Mouse (Mus musculus) liver, embryonic 11.5 days (tissue): ENCODE data around the gene Ebp. TPM values are rescaled to one million over a fixed set of nuclear protein-coding genes. Genes with fewer than 3 reads are reported as not detected.

Experiments used
- ATAC-seq: fragments of 200-750 bp; cut with Nextera tagmentation; replicated peaks from 2 replicates; pipeline ENCODE4 v1.8.0; 2017; ENCODE audit warnings: moderate number of reproducible peaks, mild to moderate bottlenecking, moderate TSS enrichment, moderate library complexity; ENCODE audit not compliant: low FRiP score
- DNase-seq: peaks from one replicate; pipeline ENCODE4 v3.0.0-alpha.2; 2017; ENCODE audit warnings: low spot score
- H3K27ac ChIP-seq: fragments of 300-500 bp; sonication (generic); 2 replicates; pipeline ENCODE4 v1.5.1; 2014; ENCODE audit warnings: mild to moderate bottlenecking, low read depth, low read length, control low read depth
- H3K27me3 ChIP-seq: fragments of 300-500 bp; sonication (generic); replicated peaks from 2 replicates; pipeline ENCODE4 v1.6.1; 2014; ENCODE audit warnings: low read length, mixed read lengths; ENCODE audit not compliant: control insufficient read depth, insufficient read depth
- H3K36me3 ChIP-seq: fragments of 300-500 bp; sonication (generic); 2 replicates; pipeline ENCODE4 v1.6.1; 2014; ENCODE audit warnings: mild to moderate bottlenecking, low read length, moderate library complexity, mixed read lengths; ENCODE audit not compliant: control insufficient read depth, insufficient read depth
- H3K4me1 ChIP-seq: fragments of 300-500 bp; sonication (generic); replicated peaks from 2 replicates; pipeline ENCODE4 v1.6.1; 2014; ENCODE audit warnings: low read length, mixed read lengths; ENCODE audit not compliant: control insufficient read depth, insufficient read depth
- H3K4me2 ChIP-seq: fragments of 300-500 bp; sonication (generic); 2 replicates; pipeline ENCODE4 v1.6.1; 2014; ENCODE audit warnings: mild to moderate bottlenecking, control low read depth, moderate library complexity
- H3K4me3 ChIP-seq: fragments of 300-500 bp; sonication (generic); 2 replicates; pipeline ENCODE4 v1.5.1; 2014; ENCODE audit warnings: low read depth, low read length, control low read depth
- H3K9ac ChIP-seq: fragments of 300-500 bp; sonication (generic); 2 replicates; pipeline ENCODE4 v1.6.1; 2014; ENCODE audit warnings: low read depth, low read length, control low read depth
- H3K9me3 ChIP-seq: fragments of 300-500 bp; sonication (generic); 2 replicates; pipeline ENCODE4 v1.6.1; 2016; ENCODE audit warnings: low read length, inconsistent platforms, mixed read lengths; ENCODE audit not compliant: control insufficient read depth
- WGBS: fragments of 180-500 bp; shearing (Covaris S2); extraction: QIAGEN DNeasy Blood & Tissue Kit; methylation state at CpG from one replicate; pipeline ENCODE4 v1.1.7; 2014; 5-methylcytosine and 5-hydroxymethylcytosine counted together
- polyA plus RNA-seq: library from polyadenylated mRNA; unstranded; fragments of >200 nt; fragmentation: Nextera tagmentation; extraction: Ambion mirVana; gene quantifications from 2 replicates; pipeline ENCODE4 v1.2.1, GENCODE M21; 2014

The Ebp gene
- polyA plus RNA-seq, 1 experiment from 2014 or later, result 54.7 TPM

- no peaks in the 10 kb centered on the region for H3K36me3 ChIP-seq
- 40% methylated on average over 2 of the region's 2 CpGs for WGBS
- DNase-seq (no peak), ATAC-seq (no peak)
- H3K27ac ChIP-seq, result no peak overlapping the region
- no peaks in the 10 kb centered on the region for H3K9me3 ChIP-seq
- no peaks in the 10 kb centered on the region for H3K4me1 ChIP-seq
- no peak overlapping the region for H3K4me2 ChIP-seq
- H3K9ac ChIP-seq, result no peak overlapping the region
- no peaks in the 10 kb centered on the region; the same call in 1 of the 2 replicates for H3K27me3 ChIP-seq
- no peak overlapping the region for H3K4me3 ChIP-seq
Observed at GRCm38 (mm10) chrX:8218114-8218513, 24.8 kb upstream of the Ebp start.

- H3K4me1 ChIP-seq, result no peaks in the 10 kb centered on the region
- H3K36me3 ChIP-seq, result no peaks in the 10 kb centered on the region
- ATAC-seq (no peak), DNase-seq (no peak)
- H3K9ac ChIP-seq, result no peak overlapping the region
- 30% methylated on average over 6 of the region's 6 CpGs for WGBS
- H3K27me3 ChIP-seq, result no peaks in the 10 kb centered on the region; the same call in 1 of the 2 replicates
- H3K27ac ChIP-seq, result no peak overlapping the region
- no peaks in the 10 kb centered on the region for H3K9me3 ChIP-seq
- no peak overlapping the region for H3K4me2 ChIP-seq
- H3K4me3 ChIP-seq, result no peak overlapping the region
Observed at GRCm38 (mm10) chrX:8217383-8217782, 24.1 kb upstream of the Ebp start.

GRCm38 (mm10) chrX:8211490-8212207 lies 18.3 kb upstream of the Ebp start:
- H3K27me3 ChIP-seq, result no peaks in the 10 kb centered on the region
- WGBS, result 68% methylated on average over 7 of the region's 7 CpGs
- DNase-seq, result no peak
- no peak overlapping the region for H3K27ac ChIP-seq
- H3K4me1 ChIP-seq, result no peaks in the 10 kb centered on the region
- H3K4me2 ChIP-seq, result no peak overlapping the region
- H3K4me3 ChIP-seq, result no peak overlapping the region
- H3K9me3 ChIP-seq, result no peaks in the 10 kb centered on the region
- ATAC-seq, result no peak
- H3K9ac ChIP-seq, result no peak overlapping the region
- no peaks in the 10 kb centered on the region for H3K36me3 ChIP-seq

GRCm38 (mm10) chrX:8209720-8210119 lies 16.4 kb upstream of the Ebp start:
- Histone ChIP-seq H3K27ac (no peak overlapping the region), H3K4me3 (no peak overlapping the region), H3K4me1 (no peaks in the 10 kb centered on the region), H3K9ac (no peak overlapping the region), H3K27me3 (peaks cover 3% of the 10 kb centered on the region), H3K36me3 (no peaks in the 10 kb centered on the region), H3K9me3 (no peaks in the 10 kb centered on the region), H3K4me2 (no peak overlapping the region)
- no peak for DNase-seq
- ATAC-seq, result no peak
- WGBS, result 52% methylated on average over 2 of the region's 2 CpGs

- Histone ChIP-seq H3K4me3 (no peak overlapping the region), H3K27ac (no peak overlapping the region), H3K27me3 (peaks cover 3% of the 10 kb centered on the region), H3K4me1 (no peaks in the 10 kb centered on the region), H3K9me3 (no peaks in the 10 kb centered on the region), H3K9ac (no peak overlapping the region), H3K36me3 (no peaks in the 10 kb centered on the region), H3K4me2 (peak overlapping the region; percentile 62)
- 27% methylated on average over 4 of the region's 4 CpGs for WGBS
- no peak for DNase-seq
- no peak for ATAC-seq
Observed at GRCm38 (mm10) chrX:8207224-8207623, 13.9 kb upstream of the Ebp start.

- Histone ChIP-seq H3K27ac (no peak overlapping the region), H3K4me3 (peak overlapping the region; percentile 46), H3K36me3 (no peaks in the 10 kb centered on the region), H3K9me3 (no peaks in the 10 kb centered on the region), H3K4me1 (no peaks in the 10 kb centered on the region), H3K27me3 (peaks cover 3% of the 10 kb centered on the region), H3K9ac (no peak overlapping the region), H3K4me2 (peak overlapping the region; percentile 62)
- DNase-seq (no peak), ATAC-seq (no peak; the same call in 1 of the 2 replicates)
- 11% methylated on average over 11 of the region's 11 CpGs for WGBS
Observed at GRCm38 (mm10) chrX:8206694-8207197, 13.4 kb upstream of the Ebp start.

GRCm38 (mm10) chrX:8206015-8206693 lies 12.8 kb upstream of the Ebp start, which contains the start of gene Porcn:
Gene Porcn, minus strand, starts transcription at chrX:8206525.
- Histone ChIP-seq H3K9ac (peak within 1 kb of the TSS; percentile 32), H3K36me3 (no peaks in the 10 kb centered on the region), H3K27ac (no peak within 1 kb of the TSS), H3K4me1 (no peaks in the 10 kb centered on the region), H3K4me2 (peak within 1 kb of the TSS; percentile 62), H3K4me3 (peak within 1 kb of the TSS; percentile 46), H3K9me3 (no peaks in the 10 kb centered on the region), H3K27me3 (peaks cover 3% of the 10 kb centered on the region)
- peak; percentile 70 for DNase-seq
- ATAC-seq, result peak; percentile 93
- 8% methylated on average over 45 of the region's 46 CpGs for WGBS

- Histone ChIP-seq H3K4me3 (peak overlapping the region; percentile 46; the same call in 1 of the 2 replicates), H3K9ac (no peak overlapping the region), H3K4me1 (no peaks in the 10 kb centered on the region), H3K27ac (no peak overlapping the region), H3K4me2 (peak overlapping the region; percentile 62), H3K36me3 (no peaks in the 10 kb centered on the region), H3K27me3 (peaks cover 3% of the 10 kb centered on the region), H3K9me3 (no peaks in the 10 kb centered on the region)
- no peak for ATAC-seq
- 36% methylated on average over 7 of the region's 7 CpGs for WGBS
- no peak for DNase-seq
Observed at GRCm38 (mm10) chrX:8205551-8205950, 12.2 kb upstream of the Ebp start.
